Mouse (Mus musculus) liver, postnatal 0 days (tissue): ENCODE measurements around the gene Aldh3a2.

ENCODE experiments used
- CTCF ChIP-seq: sonication (generic); IDR thresholded peaks from 2 replicates; pipeline ENCODE4 v1.5.1; 2016; ENCODE audit warnings: antibody characterized with exemption, low read depth
- EP300 ChIP-seq: IDR thresholded peaks from 2 replicates; pipeline ENCODE4 v1.6.1; 2016; ENCODE audit warnings: antibody characterized with exemption, low read depth, mild to moderate bottlenecking

GRCm38 (mm10) chr11:61262516-61262915 lies 4.7 kb downstream of the Aldh3a2 start:
- no peak for TF ChIP-seq CTCF
- no peak for TF ChIP-seq EP300
